Mouse (Mus musculus) v-Abl transformed pro-B cells (cell line): ENCODE results near the gene Nisch.

Experiments used
- in situ Hi-C, 2 experiments: fragments of 400-800 bp; cut with MboI; formaldehyde crosslinking; loops; one replicate each; pipeline ENCODE4 v1.15.1; 2025; ENCODE audit not compliant: unreplicated experiment in 2 of 2

The Nisch gene

GRCm38 (mm10) chr14:31217666-31218065, 920 bp upstream of the Nisch start, which contains the start of gene Sema3g:
Sema3g (plus strand) TSS chr14:31217860.
- in situ Hi-C loops: loop anchor here (5.0 to 25.0 kb wide), 3 partner anchors 110 to 870 kb away; partner anchors contain the start of genes Dph3 (in 1 of the 2) and Oxnad1 (in 1 of the 2)

- in situ Hi-C loops: loop anchor here (5.0 to 25.0 kb wide), 3 partner anchors 112 to 872 kb away; partner anchors contain the start of genes Dph3 (in 1 of the 2) and Oxnad1 (in 1 of the 2)
These were observed 1.4 kb downstream of the Nisch start for GRCm38 (mm10) chr14:31215157-31216002.

- in situ Hi-C loops: loop anchor here (5.0 to 25.0 kb wide), 4 partner anchors 33 to 873 kb away; partner anchors contain the start of genes Dph3 (in 1 of the 2) and Oxnad1 (in 1 of the 2)
These were observed 2.1 kb downstream of the Nisch start for GRCm38 (mm10) chr14:31214684-31215083.

GRCm38 (mm10) chr14:31213868-31214267, 2.9 kb downstream of the Nisch start:
- in situ Hi-C loops: loop anchor here in 1 of 2 experiments (5.0 to 25.0 kb wide), 2 partner anchors 33 to 873 kb away; partner anchors contain the start of genes Dph3 and Oxnad1

GRCm38 (mm10) chr14:31212499-31212898, 4.2 kb downstream of the Nisch start:
- in situ Hi-C loops: loop anchor here in 1 of 2 experiments (5.0 to 25.0 kb wide), 2 partner anchors 35 to 875 kb away; partner anchors contain the start of genes Dph3 and Oxnad1

- in situ Hi-C loops: loop anchor here in 1 of 2 experiments (5.0 to 25.0 kb wide), 2 partner anchors 35 to 875 kb away; partner anchors contain the start of genes Dph3 and Oxnad1
These were observed 4.9 kb downstream of the Nisch start for GRCm38 (mm10) chr14:31211854-31212253.

- in situ Hi-C loops: loop anchor here (5.0 to 25.0 kb wide), 2 partner anchors 33 to 878 kb away; partner anchors contain the start of genes Dph3 (in 1 of the 2) and Oxnad1 (in 1 of the 2)
These were observed 7.6 kb downstream of the Nisch start for GRCm38 (mm10) chr14:31209133-31209557.

GRCm38 (mm10) chr14:31208084-31208483, 8.7 kb downstream of the Nisch start, which contains the start of gene Tnnc1:
Tnnc1 (plus strand) TSS chr14:31208312.
- in situ Hi-C loops: loop anchor here (5.0 to 25.0 kb wide), 2 partner anchors 34 to 879 kb away; partner anchors contain the start of genes Dph3 (in 1 of the 2) and Oxnad1 (in 1 of the 2)

GRCm38 (mm10) chr14:31207070-31207830, 9.5 kb downstream of the Nisch start:
- in situ Hi-C loops: loop anchor here (5.0 to 25.0 kb wide), 2 partner anchors 35 to 880 kb away; partner anchors contain the start of genes Dph3 (in 1 of the 2) and Oxnad1 (in 1 of the 2)

- in situ Hi-C loops: loop anchor here (5.0 to 25.0 kb wide), 2 partner anchors 36 to 881 kb away; partner anchors contain the start of genes Dph3 (in 1 of the 2) and Oxnad1 (in 1 of the 2)
These were observed 10.2 kb downstream of the Nisch start for GRCm38 (mm10) chr14:31206472-31206981.

GRCm38 (mm10) chr14:31205562-31206467, 10.9 kb downstream of the Nisch start:
- in situ Hi-C loops: loop anchor here (5.0 to 25.0 kb wide), 2 partner anchors 36 to 881 kb away; partner anchors contain the start of genes Dph3 (in 1 of the 2) and Oxnad1 (in 1 of the 2)

GRCm38 (mm10) chr14:31205244-31205561, 11.5 kb downstream of the Nisch start:
- in situ Hi-C loops: loop anchor here (5.0 to 25.0 kb wide), 2 partner anchors 37 to 882 kb away; partner anchors contain the start of genes Dph3 (in 1 of the 2) and Oxnad1 (in 1 of the 2)

- in situ Hi-C loops: loop anchor here (5.0 to 25.0 kb wide), 2 partner anchors 37 to 882 kb away; partner anchors contain the start of genes Dph3 (in 1 of the 2) and Oxnad1 (in 1 of the 2)
These were observed 11.9 kb downstream of the Nisch start for GRCm38 (mm10) chr14:31204844-31205243.

- in situ Hi-C loops: loop anchor here in 1 of 2 experiments (25.0 kb wide), 1 partner anchor 887 kb away; the partner anchor contains the start of genes Dph3 and Oxnad1
These were observed 16.7 kb downstream of the Nisch start for GRCm38 (mm10) chr14:31200038-31200437.

- in situ Hi-C loops: loop anchor here (5.0 to 10.0 kb wide), 3 partner anchors 77 to 325 kb away; partner anchors contain the start of gene Mustn1 (in 1 of the 2)
These were observed 17.1 kb downstream of the Nisch start for GRCm38 (mm10) chr14:31199599-31199998.

- in situ Hi-C loops: loop anchor here (5.0 to 10.0 kb wide), 3 partner anchors 76 to 323 kb away; partner anchors contain the start of gene Mustn1 (in 1 of the 2)
These were observed 18.9 kb downstream of the Nisch start for GRCm38 (mm10) chr14:31197547-31198516.

- in situ Hi-C loops: loop anchor here (5.0 to 10.0 kb wide), 3 partner anchors 74 to 321 kb away; partner anchors contain the start of gene Mustn1 (in 1 of the 2)
These were observed 20.8 kb downstream of the Nisch start for GRCm38 (mm10) chr14:31195968-31196367.
